In genomic region chr11:78793116-78793515, GRCm38 (mm10) we compare ENCODE assay signal across 13 mouse cellular contexts. TPM values are rescaled to one million over a fixed set of nuclear protein-coding genes. Genes with fewer than 3 reads are reported as not detected.
DNase-seq lines count a peak whose midpoint lies in the region; ATAC-seq and TF ChIP-seq lines count a peak whose summit lies in the region.
"Had no signal": no experiment of that assay in that cellular context is flagged by ENCODE, and none has a peak within 500 bp of the region (broad histone marks: within the 10 kb centered on the region; RNA-seq: fewer than 3 reads in every experiment).

No protein-coding gene starts in this region.

- no peak for ATAC-seq in heart, embryonic 16.5 days (replicated peaks; ENCODE audit: extremely low read depth, insufficient read depth, low FRiP score)
- no peak for ATAC-seq in heart, embryonic 11.5 days (replicated peaks; ENCODE audit: insufficient number of reproducible peaks, low FRiP score, low TSS enrichment)
- 0 out of 2 replicates have a peak, but pooled peaks have one; percentile 9 for ATAC-seq in neural tube, embryonic 14.5 days (ENCODE audit: low read depth)
- ATAC-seq in intestine, postnatal 0 days, result no peak
- ATAC-seq: midbrain, embryonic 13.5 days had no signal

- no peak overlapping the region for H3K27ac ChIP-seq in heart, embryonic 16.5 days (ENCODE audit: low read length)
- H3K27ac ChIP-seq in heart, embryonic 11.5 days (ENCODE audit: low read depth, low read length), result no peak overlapping the region
- H3K27ac ChIP-seq in neural tube, embryonic 14.5 days (ENCODE audit: low read depth, low read length), result no peak overlapping the region
- no peak overlapping the region for H3K27ac ChIP-seq in intestine, postnatal 0 days (ENCODE audit: low read depth, low read length)
- no peak overlapping the region; the same call in 1 of the 2 replicates for H3K27ac ChIP-seq in layer of hippocampus, adult 2 months
- H3K27ac ChIP-seq: lung, embryonic 15.5 days had no signal

- H3K9me3 ChIP-seq in heart, embryonic 16.5 days (replicated peaks; ENCODE audit: control insufficient read depth, low read length), result no peaks in the 10 kb centered on the region
- H3K9me3 ChIP-seq in heart, embryonic 11.5 days (replicated peaks; ENCODE audit: control insufficient read depth, low read length), result no peaks in the 10 kb centered on the region
- H3K9me3 ChIP-seq in neural tube, embryonic 14.5 days (ENCODE audit: control insufficient read depth, low read length), result no peaks in the 10 kb centered on the region
- H3K9me3 ChIP-seq in intestine, postnatal 0 days (ENCODE audit: control insufficient read depth), result no peaks in the 10 kb centered on the region
- H3K9me3 ChIP-seq: hindbrain, embryonic 10.5 days; lung, embryonic 15.5 days; midbrain, embryonic 13.5 days had no signal

- no peaks in the 10 kb centered on the region for H3K36me3 ChIP-seq in heart, embryonic 16.5 days (ENCODE audit: control insufficient read depth, insufficient read depth)
- H3K36me3 ChIP-seq in heart, embryonic 11.5 days (ENCODE audit: control insufficient read depth, insufficient read depth, low read length), result no peaks in the 10 kb centered on the region
- H3K36me3 ChIP-seq in neural tube, embryonic 14.5 days (ENCODE audit: control insufficient read depth, insufficient read depth, low read length), result no peaks in the 10 kb centered on the region
- no peaks in the 10 kb centered on the region for H3K36me3 ChIP-seq in intestine, postnatal 0 days (ENCODE audit: control insufficient read depth, insufficient read depth)
- H3K36me3 ChIP-seq: hindbrain, embryonic 10.5 days; lung, embryonic 15.5 days; midbrain, embryonic 13.5 days had no signal

- peaks cover 17% of the 10 kb centered on the region for H3K4me1 ChIP-seq in heart, embryonic 16.5 days (ENCODE audit: control insufficient read depth, insufficient read depth, low read length)
- peaks cover 2% of the 10 kb centered on the region; the same call in 1 of the 2 replicates for H3K4me1 ChIP-seq in heart, embryonic 11.5 days (ENCODE audit: control insufficient read depth, insufficient read depth, low read length)
- H3K4me1 ChIP-seq in neural tube, embryonic 14.5 days (ENCODE audit: control insufficient read depth, insufficient read depth, low read length), result peaks cover 10% of the 10 kb centered on the region; the same call in 1 of the 2 replicates
- no peaks in the 10 kb centered on the region for H3K4me1 ChIP-seq in intestine, postnatal 0 days (replicated peaks; ENCODE audit: control insufficient read depth, insufficient read depth, low read length)

- peak overlapping the region; percentile 55 for H3K4me2 ChIP-seq in heart, embryonic 16.5 days (ENCODE audit: low read depth, low read length)
- H3K4me2 ChIP-seq in heart, embryonic 11.5 days, result no peak overlapping the region
- H3K4me2 ChIP-seq in neural tube, embryonic 14.5 days (ENCODE audit: low read depth, low read length), result no peak overlapping the region
- no peak overlapping the region for H3K4me2 ChIP-seq in intestine, postnatal 0 days (replicated peaks; ENCODE audit: low read depth)

- peak; percentile 5 to 7 for DNase-seq in B cell, adult 2 months
- peak; percentile 36 for DNase-seq in T-cell, adult 2 months (ENCODE audit: low spot score)
- DNase-seq in embryo, embryonic 10 days (ENCODE audit: low spot score), result no peak
- no peak for DNase-seq in layer of hippocampus, adult 2 months (ENCODE audit: low spot score in 2 of 2)
- DNase-seq: adrenal gland, postnatal 10 days; cerebellum, postnatal 36 days had no signal

- H3K27me3 ChIP-seq in heart, embryonic 16.5 days (ENCODE audit: control insufficient read depth, insufficient read depth, low read length), result no peaks in the 10 kb centered on the region
- H3K27me3 ChIP-seq in heart, embryonic 11.5 days (ENCODE audit: control insufficient read depth, insufficient read depth, low read length), result no peaks in the 10 kb centered on the region
- no peaks in the 10 kb centered on the region for H3K27me3 ChIP-seq in neural tube, embryonic 14.5 days (ENCODE audit: control insufficient read depth, insufficient read depth, low read length)
- H3K27me3 ChIP-seq in intestine, postnatal 0 days (replicated peaks; ENCODE audit: control insufficient read depth, insufficient read depth, low read length), result no peaks in the 10 kb centered on the region
- H3K27me3 ChIP-seq: lung, embryonic 15.5 days had no signal

- 78% methylated on average over 11 of the region's 11 CpGs for WGBS in heart, embryonic 16.5 days
- 84% methylated on average over 11 of the region's 11 CpGs for WGBS in heart, embryonic 11.5 days (ENCODE audit: insufficient replicate concordance)
- WGBS in neural tube, embryonic 14.5 days, result 74% methylated on average over 11 of the region's 11 CpGs
- WGBS in intestine, postnatal 0 days, result 79% methylated on average over 11 of the region's 11 CpGs

- TF ChIP-seq CTCF in intestine, postnatal 0 days (IDR thresholded peaks at IDR 0.05; ENCODE audit: low read depth), result no peak
- TF ChIP-seq CTCF in layer of hippocampus, adult 2 months (conservative IDR thresholded peaks at IDR 0.05), result no peak

- H3K9ac ChIP-seq in heart, embryonic 16.5 days (ENCODE audit: low read length), result no peak overlapping the region
- no peak overlapping the region for H3K9ac ChIP-seq in heart, embryonic 11.5 days (ENCODE audit: low read depth, low read length)
- no peak overlapping the region for H3K9ac ChIP-seq in neural tube, embryonic 14.5 days (replicated peaks; ENCODE audit: low read depth, low read length)
- H3K9ac ChIP-seq in intestine, postnatal 0 days (ENCODE audit: low read depth, low read length), result no peak overlapping the region
- H3K9ac ChIP-seq: lung, embryonic 15.5 days had no signal

- H3K4me3 ChIP-seq in heart, embryonic 16.5 days (ENCODE audit: low read length), result no peak overlapping the region
- no peak overlapping the region for H3K4me3 ChIP-seq in heart, embryonic 11.5 days (ENCODE audit: low read depth, low read length)
- no peak overlapping the region for H3K4me3 ChIP-seq in neural tube, embryonic 14.5 days (ENCODE audit: low read depth, low read length)
- H3K4me3 ChIP-seq in intestine, postnatal 0 days (ENCODE audit: low read depth, low read length), result no peak overlapping the region
- no peak overlapping the region for H3K4me3 ChIP-seq in layer of hippocampus, adult 2 months
- H3K4me3 ChIP-seq: hindbrain, embryonic 10.5 days; midbrain, embryonic 13.5 days had no signal

RNA-seq across cellular contexts. Expression of gene Lyrm9, which starts 33.3 kb away (rescaled TPM):
- polyA plus RNA-seq in heart, embryonic 16.5 days (2015; fragmentation: Nextera tagmentation; extraction: Ambion mirVana), result 31.3 and 36.6 TPM in 2 replicates
- 27.4 and 28.3 TPM in 2 replicates for polyA plus RNA-seq in heart, embryonic 11.5 days (2014; fragmentation: Nextera tagmentation; extraction: Ambion mirVana)
- 38.5 and 39.3 TPM in 2 replicates for polyA plus RNA-seq in neural tube, embryonic 14.5 days (2014; fragmentation: Nextera tagmentation; extraction: Ambion mirVana)
- polyA plus RNA-seq in intestine, postnatal 0 days (2015; fragmentation: Nextera tagmentation; extraction: Ambion mirVana), result 15.6 and 20.4 TPM in 2 replicates
- 10 to 100 TPM; 20.6 to 22.0 TPM for total RNA-seq in layer of hippocampus, adult 2 months (2021)

RNA-seq across cellular contexts. Expression of gene Ccnq, which starts 41.6 kb away (rescaled TPM):
- 27.8 and 30.9 TPM in 2 replicates for polyA plus RNA-seq in heart, embryonic 16.5 days (2015; fragmentation: Nextera tagmentation; extraction: Ambion mirVana)
- polyA plus RNA-seq in heart, embryonic 11.5 days (2014; fragmentation: Nextera tagmentation; extraction: Ambion mirVana), result 31.0 and 34.0 TPM in 2 replicates
- 34.0 and 37.8 TPM in 2 replicates for polyA plus RNA-seq in neural tube, embryonic 14.5 days (2014; fragmentation: Nextera tagmentation; extraction: Ambion mirVana)
- 32.0 and 33.4 TPM in 2 replicates for polyA plus RNA-seq in intestine, postnatal 0 days (2015; fragmentation: Nextera tagmentation; extraction: Ambion mirVana)
- 10 to 100 TPM; 20.0 to 20.7 TPM for total RNA-seq in layer of hippocampus, adult 2 months (2021)

Comparison
In these comparisons a context has a peak if more than half of its experiments do, and no peak if none do; other contexts are left out.
1. DNase-seq: peak in B cell, adult 2 months (2 of 2) and T-cell, adult 2 months (single experiment); none in embryo, embryonic 10 days (single experiment) and layer of hippocampus, adult 2 months (0 of 2).